Mouse (Mus musculus): ENCODE data around the gene Odf3l1.

DNA sequence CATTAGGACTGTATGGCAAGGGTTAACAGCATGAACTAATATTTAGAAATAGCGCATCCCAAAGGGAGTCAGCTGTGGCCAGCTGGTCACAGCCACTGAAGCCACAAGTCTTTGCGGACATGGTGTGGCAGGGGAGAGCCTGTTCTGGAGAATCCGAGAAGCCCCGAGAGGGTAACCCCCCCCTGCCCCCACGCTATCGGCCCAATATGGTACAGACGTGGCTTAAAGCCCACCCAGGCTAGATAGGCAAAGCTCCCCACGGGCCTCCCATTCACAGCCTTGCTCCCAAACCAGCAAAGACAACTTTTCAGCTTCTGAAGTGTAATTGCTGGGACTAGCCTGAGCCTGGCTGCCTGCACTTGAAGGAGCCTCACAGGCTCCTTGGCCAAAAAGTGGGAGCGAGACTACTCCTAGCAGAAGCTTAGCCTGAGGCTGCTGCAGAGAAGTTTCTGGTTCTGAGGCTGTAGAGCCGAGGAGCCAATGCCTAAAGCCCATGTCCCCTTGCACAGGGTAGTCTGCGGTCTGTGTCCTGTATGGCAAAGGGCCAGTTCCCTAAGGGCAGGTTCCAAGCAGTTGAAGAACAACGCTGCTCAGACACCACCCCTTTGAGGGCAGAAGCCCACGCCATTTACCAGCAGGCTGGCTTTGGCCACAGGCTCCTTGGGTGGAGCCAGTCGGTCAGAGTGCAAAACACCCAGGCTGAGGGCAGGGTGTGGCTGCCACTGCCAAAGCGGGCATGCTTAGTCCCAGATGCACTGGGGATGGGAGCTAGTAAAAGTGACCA lies 3.8 kb downstream of the Odf3l1 start:
- TF ChIP-seq TAL1 (IDR thresholded peaks at IDR 0.05; ENCODE audit: low read length) (no peak), GATA1 (IDR thresholded peaks at IDR 0.05; ENCODE audit: low read length) (no peak)

All from erythroblast, embryonic 14.5 days (primary cell).